Comparison of ENCODE assay signal across 8 mouse cellular contexts in the genomic region with DNA sequence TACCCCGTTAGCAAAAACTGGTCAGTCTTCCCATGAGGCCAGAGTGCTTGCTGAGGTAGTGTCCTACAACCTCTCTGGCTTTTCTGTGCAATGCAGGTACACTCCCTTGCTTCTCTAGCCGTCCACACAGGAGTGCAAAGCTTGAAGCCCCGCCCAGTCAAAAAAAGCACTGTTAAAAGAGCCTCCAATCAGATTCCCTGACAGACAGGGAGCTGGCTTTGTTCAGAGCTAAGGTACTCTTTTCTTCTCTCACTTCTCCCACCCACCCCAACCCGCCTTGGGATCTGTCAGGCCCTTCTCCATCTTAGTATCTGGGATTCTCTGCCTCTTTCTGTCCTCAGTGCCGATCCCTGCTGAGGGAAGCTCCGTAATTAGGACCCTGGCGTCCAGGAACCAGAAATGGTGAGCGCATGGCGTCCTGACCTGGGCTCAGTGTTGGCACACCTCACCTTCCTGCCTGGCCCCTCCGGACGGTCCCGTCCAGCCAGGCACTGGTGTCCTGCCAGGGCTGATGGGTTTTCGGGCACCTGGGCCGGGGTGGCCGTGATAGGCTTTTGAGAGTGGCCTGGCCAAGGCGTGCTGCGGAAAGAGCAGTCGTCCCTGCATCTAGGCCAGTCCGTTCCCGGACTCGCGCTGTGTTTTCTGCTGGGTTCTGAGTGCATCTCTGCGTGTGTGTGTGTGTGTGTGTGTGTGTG. TPM values are rescaled to one million over a fixed set of nuclear protein-coding genes. Genes with fewer than 3 reads are reported as not detected.
DNase-seq lines count a peak whose midpoint lies in the region; ATAC-seq lines count a peak whose summit lies in the region.

No protein-coding gene starts in this region.

- peak overlapping the region; percentile 60 for H3K9ac ChIP-seq in kidney, embryonic 14.5 days (ENCODE audit: low read depth, low read length)
- H3K9ac ChIP-seq in forebrain, embryonic 15.5 days (replicated peaks), result peak overlapping the region; percentile 87
- H3K9ac ChIP-seq in midbrain, embryonic 14.5 days (replicated peaks; ENCODE audit: low read length), result peak overlapping the region; percentile 81

- H3K27me3 ChIP-seq in kidney, embryonic 14.5 days (ENCODE audit: control insufficient read depth, insufficient read depth, low read length), result no peaks in the 10 kb centered on the region
- no peaks in the 10 kb centered on the region for H3K27me3 ChIP-seq in forebrain, embryonic 15.5 days
- no peaks in the 10 kb centered on the region for H3K27me3 ChIP-seq in limb, embryonic 10.5 days (ENCODE audit: low read depth, poor library complexity, severe bottlenecking)
- no peaks in the 10 kb centered on the region for H3K27me3 ChIP-seq in midbrain, embryonic 14.5 days (ENCODE audit: control insufficient read depth, insufficient read depth, low read length)

- no peaks in the 10 kb centered on the region for H3K4me1 ChIP-seq in kidney, embryonic 14.5 days (ENCODE audit: control insufficient read depth, insufficient read depth, low read length)
- peaks cover 6% of the 10 kb centered on the region for H3K4me1 ChIP-seq in forebrain, embryonic 15.5 days
- peaks cover 7% of the 10 kb centered on the region; the same call in 1 of the 2 replicates for H3K4me1 ChIP-seq in limb, embryonic 10.5 days
- 0 out of 2 replicates have a peak, but pooled peaks cover 6% of the 10 kb centered on the region for H3K4me1 ChIP-seq in midbrain, embryonic 14.5 days (ENCODE audit: control insufficient read depth, insufficient read depth, low read length)

- no peaks in the 10 kb centered on the region for H3K9me3 ChIP-seq in kidney, embryonic 14.5 days (ENCODE audit: control insufficient read depth, low read length)
- H3K9me3 ChIP-seq in forebrain, embryonic 15.5 days, result no peaks in the 10 kb centered on the region
- H3K9me3 ChIP-seq in limb, embryonic 10.5 days (replicated peaks), result no peaks in the 10 kb centered on the region
- no peaks in the 10 kb centered on the region for H3K9me3 ChIP-seq in midbrain, embryonic 14.5 days (ENCODE audit: control insufficient read depth, low read length)

- H3K36me3 ChIP-seq in kidney, embryonic 14.5 days (ENCODE audit: control insufficient read depth, insufficient read depth, low read length), result no peaks in the 10 kb centered on the region
- H3K36me3 ChIP-seq in forebrain, embryonic 15.5 days, result no peaks in the 10 kb centered on the region
- H3K36me3 ChIP-seq in limb, embryonic 10.5 days, result no peaks in the 10 kb centered on the region
- H3K36me3 ChIP-seq in midbrain, embryonic 14.5 days (ENCODE audit: control insufficient read depth, insufficient read depth, low read length), result no peaks in the 10 kb centered on the region

- H3K4me3 ChIP-seq in kidney, embryonic 14.5 days (ENCODE audit: low read length), result peak overlapping the region; percentile 45
- H3K4me3 ChIP-seq in forebrain, embryonic 15.5 days, result peak overlapping the region; percentile 64
- H3K4me3 ChIP-seq in limb, embryonic 10.5 days, result peak overlapping the region; percentile 56
- peak overlapping the region; percentile 50 for H3K4me3 ChIP-seq in midbrain, embryonic 14.5 days (replicated peaks; ENCODE audit: low read depth, low read length)

- WGBS in kidney, embryonic 14.5 days, result 13% methylated on average over 22 of the region's 23 CpGs
- 16% methylated on average over 23 of the region's 23 CpGs for WGBS in forebrain, embryonic 15.5 days
- 20% methylated on average over 23 of the region's 23 CpGs for WGBS in limb, embryonic 10.5 days
- 14% methylated on average over 23 of the region's 23 CpGs for WGBS in midbrain, embryonic 14.5 days

- ATAC-seq in kidney, embryonic 14.5 days (ENCODE audit: low FRiP score, low TSS enrichment), result peak; percentile 86
- peak; percentile 91 for ATAC-seq in forebrain, embryonic 15.5 days (replicated peaks)
- peak; percentile 71 for ATAC-seq in midbrain, embryonic 14.5 days (ENCODE audit: low FRiP score, low TSS enrichment)

- peak overlapping the region; percentile 70 for H3K4me2 ChIP-seq in kidney, embryonic 14.5 days (replicated peaks; ENCODE audit: low read depth, low read length)
- peak overlapping the region; percentile 60 for H3K4me2 ChIP-seq in forebrain, embryonic 15.5 days (replicated peaks)
- H3K4me2 ChIP-seq in midbrain, embryonic 14.5 days (ENCODE audit: low read length), result peak overlapping the region; percentile 67

- DNase-seq in kidney, postnatal 25 days, result no peak
- peak; percentile 62 to 76 for DNase-seq in cerebellum, adult 18-20 months
- peak; percentile 54 for DNase-seq in limb, embryonic 10.5 days (ENCODE audit: low spot score)
- DNase-seq in midbrain, embryonic 14.5 days, result peak; percentile 77
- DNase-seq in urinary bladder, postnatal 25 days (ENCODE audit: low spot score), result no peak
- DNase-seq in layer of hippocampus, adult 11-12 months (ENCODE audit: low spot score), result no peak

- H3K27ac ChIP-seq in kidney, embryonic 14.5 days (ENCODE audit: low read depth, low read length), result no peak overlapping the region
- peak overlapping the region; percentile 75 for H3K27ac ChIP-seq in forebrain, embryonic 15.5 days (replicated peaks)
- H3K27ac ChIP-seq in limb, embryonic 10.5 days, result peak overlapping the region; percentile 82
- H3K27ac ChIP-seq in midbrain, embryonic 14.5 days (replicated peaks; ENCODE audit: low read depth, low read length), result peak overlapping the region; percentile 78

RNA-seq across cellular contexts. Expression of gene Zfp619, which starts 30.3 kb away (rescaled TPM):
- polyA plus RNA-seq in kidney, embryonic 14.5 days (2014; fragmentation: Nextera tagmentation; extraction: Ambion mirVana), result 2.0 and 3.7 TPM in 2 replicates
- polyA plus RNA-seq in forebrain, embryonic 15.5 days (2015; fragmentation: Nextera tagmentation; extraction: Ambion mirVana), result 3.2 and 3.4 TPM in 2 replicates
- polyA plus RNA-seq in limb, embryonic 10.5 days (2016; fragmentation: Nextera tagmentation; extraction: Ambion mirVana), result 1.8 and 2.5 TPM in 2 replicates
- 4.0 and 7.1 TPM in 2 replicates for polyA plus RNA-seq in midbrain, embryonic 14.5 days (2014; fragmentation: Nextera tagmentation; extraction: Ambion mirVana)

Comparison
In these comparisons a context has a peak if more than half of its experiments do, and no peak if none do; other contexts are left out.
1. DNase-seq: peak in cerebellum, adult 18-20 months (2 of 2), limb, embryonic 10.5 days (single experiment) and midbrain, embryonic 14.5 days (single experiment); none in kidney, postnatal 25 days (0 of 2), urinary bladder, postnatal 25 days (single experiment) and layer of hippocampus, adult 11-12 months (single experiment).
2. Peak in every context shown above with its lines, with median percentiles within 50 percentile points of each other: ATAC-seq, H3K4me2 ChIP-seq, H3K4me3 ChIP-seq and H3K9ac ChIP-seq.